Mouse (Mus musculus): ENCODE results near the gene Adamts20.

Gene Adamts20

DNA sequence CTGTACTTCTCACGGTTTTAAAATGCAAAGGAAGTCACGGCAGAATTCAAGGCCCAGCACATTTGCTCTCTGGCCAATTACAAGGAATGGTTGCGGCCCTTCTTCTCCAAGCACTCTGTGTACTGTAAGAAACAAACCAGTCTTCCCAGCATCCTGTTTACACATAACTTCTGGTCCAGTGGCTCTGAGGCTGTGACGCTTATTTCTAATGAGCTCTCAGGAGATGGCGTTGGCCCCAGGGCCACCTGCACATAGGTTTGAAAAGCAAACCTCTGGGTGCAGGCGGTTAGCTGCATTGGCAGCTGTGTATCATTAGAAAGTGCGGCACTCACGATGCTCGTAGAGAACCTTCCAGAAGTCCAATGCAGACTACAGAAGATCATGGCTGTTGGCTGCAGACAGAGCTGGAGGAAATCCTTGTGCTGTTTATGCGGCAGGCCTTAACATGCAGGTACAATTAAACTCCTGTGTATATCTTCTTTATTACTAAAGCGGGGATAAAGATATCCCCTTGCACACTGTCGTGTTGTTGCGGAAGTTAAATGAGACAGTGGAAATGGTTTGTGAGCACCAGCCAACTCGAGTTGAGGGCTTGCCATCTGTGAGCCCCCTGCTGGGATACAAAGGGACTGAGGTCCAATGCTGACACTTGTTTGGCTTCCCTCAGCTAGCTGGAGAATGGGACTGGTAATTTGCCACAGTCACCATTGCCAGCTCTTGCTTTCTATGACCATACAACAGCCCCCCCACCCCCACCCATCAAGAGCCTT is 210.9 kb downstream of the Adamts20 start:
- no peak for DNase-seq (ENCODE audit: low read depth in 2 of 2, low spot score in 2 of 2)

DNA sequence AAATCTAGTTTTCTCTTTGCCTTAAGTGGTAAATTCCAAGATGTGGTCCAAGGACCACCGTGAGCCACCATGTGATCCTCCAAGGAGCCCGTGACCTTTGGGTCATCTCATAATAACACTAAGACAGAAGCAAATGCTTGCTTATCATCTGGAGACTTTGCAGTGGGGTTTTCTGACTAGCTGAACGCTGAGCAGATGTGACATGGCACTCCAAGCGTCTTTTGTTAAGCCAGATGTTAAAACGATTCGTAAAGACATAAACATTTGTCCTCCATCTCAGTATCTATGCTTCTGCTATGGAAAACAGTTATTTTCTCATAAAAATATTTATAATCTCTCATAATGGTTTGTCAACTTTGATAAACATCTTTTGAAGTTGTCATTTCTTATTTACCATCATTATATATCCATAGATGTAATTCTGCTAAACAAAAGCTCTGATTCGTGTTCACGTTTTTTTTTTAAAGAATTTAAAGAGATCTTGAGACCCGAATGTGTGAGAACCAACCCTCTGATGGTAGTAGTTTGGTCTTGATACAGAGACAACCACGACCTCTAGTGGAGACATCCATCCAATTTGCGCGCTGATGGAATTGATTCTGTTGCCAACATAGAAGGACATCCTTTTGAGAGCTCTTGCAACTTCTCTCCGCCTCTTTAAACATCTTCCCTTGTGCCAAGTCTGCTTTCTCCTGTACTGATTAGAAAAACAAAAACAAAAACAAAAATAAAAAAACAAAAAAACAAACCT is 212.1 kb downstream of the Adamts20 start:
- DNase-seq (ENCODE audit: low read depth in 2 of 2, low spot score in 2 of 2), result peak in 1 of 2 experiments; percentile 33

DNA sequence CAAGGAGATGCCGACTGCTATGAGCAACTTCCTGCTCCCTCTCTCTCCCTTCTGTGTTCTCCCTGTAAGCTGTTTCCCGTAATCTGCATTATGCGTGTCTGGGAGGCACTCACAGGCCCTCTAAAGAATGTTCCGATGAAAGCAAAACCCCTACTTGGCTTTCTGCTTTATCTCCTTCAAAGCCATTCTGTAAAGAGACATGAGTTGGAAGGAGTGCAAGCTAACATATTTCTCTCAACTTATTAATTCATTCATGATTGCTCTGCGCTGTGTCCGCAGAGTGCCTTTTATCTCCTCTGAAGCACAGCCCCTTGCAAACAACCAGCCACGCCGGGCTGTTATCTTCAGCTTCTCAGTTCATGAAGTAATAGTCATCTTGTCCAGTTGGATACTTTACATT is 215.5 kb downstream of the Adamts20 start:
- DNase-seq (ENCODE audit: low read depth in 2 of 2, low spot score in 2 of 2), result no peak

DNA sequence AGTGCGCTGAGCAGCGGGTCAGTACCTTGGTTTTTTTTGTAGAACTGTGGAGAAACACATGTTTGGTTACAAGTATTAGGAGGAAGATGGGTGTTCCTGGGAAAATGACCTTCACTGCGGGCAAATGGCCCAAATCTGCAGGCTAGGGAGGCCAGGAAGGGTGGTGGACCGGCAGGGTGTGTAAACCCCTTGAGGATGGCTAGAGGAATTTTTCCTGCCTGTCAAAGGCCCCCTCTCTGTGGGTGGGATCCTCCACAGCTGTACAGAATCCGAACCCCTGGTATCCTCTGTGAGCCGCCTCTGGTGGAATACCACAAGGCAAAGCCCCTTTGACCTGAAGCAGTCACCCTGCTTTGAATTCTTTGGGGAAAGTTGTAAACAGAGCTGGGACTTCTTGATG is 216.8 kb downstream of the Adamts20 start:
- DNase-seq (ENCODE audit: low read depth in 2 of 2, low spot score in 2 of 2), result no peak

DNA sequence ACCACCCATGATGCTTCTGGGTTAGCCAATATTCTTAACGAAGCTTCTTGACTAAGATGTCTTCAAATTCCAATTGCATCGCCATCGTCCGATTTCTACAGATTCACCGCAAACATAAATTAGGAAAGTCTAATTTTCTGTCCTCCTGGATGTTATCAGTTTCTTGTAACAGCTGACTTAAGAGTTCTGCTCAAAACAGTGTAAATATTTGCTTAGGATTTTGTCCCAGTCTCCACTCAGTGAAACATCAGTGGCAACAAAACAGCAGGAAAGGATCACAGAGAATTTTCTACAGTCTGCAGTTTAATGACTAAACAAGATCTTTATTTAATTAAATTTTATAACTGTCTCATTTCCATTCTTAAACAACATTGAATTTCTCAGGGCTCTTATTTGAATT is 218.5 kb downstream of the Adamts20 start:
- no peak for DNase-seq (ENCODE audit: low read depth in 2 of 2, low spot score in 2 of 2)

DNA sequence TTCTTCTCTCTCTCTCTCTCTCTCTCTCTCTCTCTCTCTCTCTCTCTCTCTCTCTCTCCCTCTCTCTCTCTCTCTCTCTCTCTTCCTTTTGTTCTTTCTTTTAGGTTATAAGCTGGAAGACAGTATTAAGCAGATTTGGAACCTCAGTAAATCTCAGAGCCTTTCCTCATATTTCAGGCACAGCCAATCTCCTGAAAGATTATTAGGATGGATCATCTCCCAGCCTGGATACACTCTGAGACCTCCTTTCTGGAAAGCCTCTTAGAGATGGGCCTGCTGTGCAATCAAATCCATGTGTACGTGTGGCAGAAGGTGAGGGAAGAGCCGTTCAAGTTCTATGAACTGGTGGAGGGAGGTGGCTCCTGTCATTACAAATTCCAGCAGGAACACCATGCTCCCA is 220.9 kb downstream of the Adamts20 start:
- DNase-seq (ENCODE audit: low read depth in 2 of 2, low spot score in 2 of 2), result no peak

DNA sequence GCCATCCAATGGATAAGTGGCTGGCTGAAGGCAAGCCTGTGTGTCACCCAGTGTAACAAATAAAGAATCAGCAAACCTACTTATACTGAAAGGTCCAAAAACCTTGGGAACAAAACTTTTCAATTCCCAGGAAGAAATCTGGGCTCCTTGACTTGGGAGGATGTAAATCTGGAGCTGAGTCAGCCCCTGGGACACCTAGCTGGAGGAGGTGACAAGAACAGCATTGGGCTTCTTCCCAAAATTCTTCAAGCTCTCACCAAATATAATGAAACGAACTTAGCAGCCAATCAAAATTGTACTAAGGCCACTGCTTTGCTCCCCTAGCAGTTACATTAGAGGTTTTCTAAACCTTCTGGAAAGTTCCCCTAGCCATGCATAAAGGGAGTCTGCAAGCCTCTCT is 223.1 kb downstream of the Adamts20 start:
- no peak for DNase-seq (ENCODE audit: low read depth in 2 of 2, low spot score in 2 of 2)

DNA sequence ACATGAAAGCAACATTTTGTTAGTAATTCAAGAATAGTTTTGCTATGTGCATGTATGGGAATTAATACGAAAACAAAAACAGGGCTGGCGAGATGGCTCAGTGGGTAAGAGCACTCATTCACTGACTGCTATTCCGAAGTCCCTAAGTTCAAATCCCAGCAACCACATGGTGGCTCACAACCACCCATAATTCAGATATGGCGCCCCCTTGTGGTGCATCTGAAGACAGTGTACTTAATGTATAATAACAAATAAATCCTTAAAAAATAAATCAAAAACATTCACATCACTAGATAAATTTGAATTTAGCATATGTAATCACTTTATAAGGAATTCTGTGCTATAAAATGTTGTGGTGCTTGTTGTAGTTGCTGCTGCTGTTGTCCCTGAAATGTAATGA is 225.6 kb downstream of the Adamts20 start:
- peak; percentile 22 to 30 for DNase-seq (ENCODE audit: low read depth in 2 of 2, low spot score in 2 of 2)

DNA sequence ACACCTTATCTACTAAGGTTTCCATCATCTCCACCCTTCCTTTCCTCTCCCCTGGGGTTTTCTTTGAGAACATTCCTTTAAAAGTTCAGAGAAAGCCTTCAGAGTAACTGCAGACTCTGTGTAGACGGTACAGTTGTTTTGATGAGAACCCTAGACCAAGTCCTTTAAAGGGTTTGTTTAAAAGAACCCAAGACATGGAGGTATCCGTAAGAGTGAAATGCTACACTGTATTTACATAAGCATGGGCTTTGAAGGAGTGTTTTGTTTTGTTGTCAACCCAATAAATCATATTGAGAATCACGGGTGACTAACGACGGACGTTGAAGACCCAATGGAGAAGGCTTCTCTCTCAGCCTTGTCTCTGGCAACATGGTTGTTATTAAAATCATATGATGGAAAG is 226.1 kb downstream of the Adamts20 start:
- no peak for DNase-seq (ENCODE audit: low read depth in 2 of 2, low spot score in 2 of 2)

DNA sequence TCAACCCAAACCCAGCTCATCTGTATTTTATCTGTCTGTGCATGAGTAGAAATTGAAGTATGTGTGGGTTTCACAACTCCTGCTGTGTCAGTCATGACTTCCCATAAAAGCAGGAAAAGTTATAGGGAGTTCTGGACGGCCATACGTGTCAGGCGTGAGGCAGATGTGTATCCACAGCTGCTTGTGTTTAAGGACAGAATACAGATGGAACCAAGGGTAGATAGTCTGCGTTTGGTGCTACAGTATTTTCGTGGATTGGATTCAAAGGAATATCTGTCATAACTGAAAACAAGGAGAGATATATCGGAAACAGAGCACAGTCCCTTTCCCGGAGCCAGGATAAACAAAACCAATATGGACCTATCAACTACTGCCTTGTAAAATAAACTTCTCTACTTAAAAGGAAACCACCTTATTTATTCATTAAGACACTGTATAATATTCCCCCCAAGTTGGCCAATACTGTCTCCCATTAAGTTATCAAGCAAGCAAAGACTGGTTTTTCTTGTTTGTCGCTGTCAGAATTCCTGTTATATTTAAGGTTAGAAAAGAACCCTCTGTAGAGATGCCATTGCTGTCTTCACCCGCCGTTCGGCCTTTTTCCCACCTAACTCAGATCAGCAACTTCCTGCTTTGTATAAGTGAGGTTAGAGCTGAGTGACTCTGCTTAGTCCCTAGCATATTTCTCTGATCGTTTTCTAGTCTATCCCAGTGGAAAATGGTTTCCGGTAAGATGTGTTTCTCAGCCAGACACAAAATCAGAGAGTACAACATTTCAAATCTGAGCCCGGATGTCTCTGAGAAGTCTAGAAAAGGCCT is 227.0 kb downstream of the Adamts20 start:
- DNase-seq (ENCODE audit: low read depth in 2 of 2, low spot score in 2 of 2), result no peak

DNA sequence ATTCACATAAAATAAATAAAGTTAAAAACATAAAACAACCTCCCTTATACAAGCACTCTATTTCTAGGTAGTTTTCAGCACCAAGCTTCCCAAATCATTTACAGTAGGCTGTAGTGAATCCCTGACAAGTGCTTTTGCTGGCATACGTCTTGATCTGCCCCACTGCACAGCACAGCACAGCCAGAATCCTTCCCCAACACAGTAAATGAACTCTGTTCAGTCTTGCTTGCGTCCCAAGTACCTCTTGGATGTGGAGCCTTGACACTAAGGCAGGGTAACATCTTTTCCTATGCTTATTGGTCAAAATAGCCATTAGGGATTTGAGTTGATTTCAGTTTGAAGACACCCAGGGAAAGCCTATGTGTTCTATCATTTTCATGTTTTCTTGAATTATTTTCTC is 228.5 kb downstream of the Adamts20 start:
- DNase-seq (ENCODE audit: low read depth in 2 of 2, low spot score in 2 of 2), result no peak

DNA sequence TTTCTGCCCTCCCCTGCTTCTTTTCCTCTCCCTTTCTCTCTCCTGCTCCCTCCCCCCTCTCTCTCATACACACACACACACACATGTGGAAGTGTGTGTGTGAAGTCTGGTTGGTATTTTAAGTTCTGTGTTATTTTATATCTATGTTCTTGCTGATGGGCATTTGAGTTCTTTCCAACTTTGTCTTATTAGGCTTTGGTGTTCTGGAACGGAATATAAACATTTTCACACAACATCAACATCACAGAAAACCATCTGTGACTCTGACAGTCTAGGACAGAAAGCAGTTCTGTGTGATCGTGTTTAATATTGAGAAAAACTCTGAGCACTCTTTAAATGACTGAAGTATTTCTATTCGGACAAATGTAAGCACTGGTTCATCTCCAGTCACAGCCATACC is 229.1 kb downstream of the Adamts20 start:
- no peak for DNase-seq (ENCODE audit: low read depth in 2 of 2, low spot score in 2 of 2)

DNA sequence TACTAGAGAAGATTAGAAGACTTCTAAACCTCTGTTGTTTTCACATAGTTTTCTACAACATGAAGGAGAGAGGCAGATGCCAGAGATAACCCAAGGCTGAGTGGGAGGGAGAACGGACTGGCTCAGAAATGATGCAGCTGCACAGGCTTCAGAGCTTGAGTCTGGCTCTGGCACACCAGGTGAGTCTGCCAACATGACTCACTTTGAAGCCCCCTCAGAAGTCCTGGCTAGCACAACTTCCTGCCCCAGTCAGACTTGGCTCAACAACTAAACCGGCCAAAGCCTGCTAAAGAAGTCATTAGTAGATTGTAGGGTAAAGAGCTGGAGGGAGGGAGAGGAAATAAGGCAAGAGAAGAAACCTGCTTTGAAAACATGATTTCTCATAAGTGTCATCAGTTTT is 230.0 kb downstream of the Adamts20 start:
- no peak for DNase-seq (ENCODE audit: low read depth in 2 of 2, low spot score in 2 of 2)

DNA sequence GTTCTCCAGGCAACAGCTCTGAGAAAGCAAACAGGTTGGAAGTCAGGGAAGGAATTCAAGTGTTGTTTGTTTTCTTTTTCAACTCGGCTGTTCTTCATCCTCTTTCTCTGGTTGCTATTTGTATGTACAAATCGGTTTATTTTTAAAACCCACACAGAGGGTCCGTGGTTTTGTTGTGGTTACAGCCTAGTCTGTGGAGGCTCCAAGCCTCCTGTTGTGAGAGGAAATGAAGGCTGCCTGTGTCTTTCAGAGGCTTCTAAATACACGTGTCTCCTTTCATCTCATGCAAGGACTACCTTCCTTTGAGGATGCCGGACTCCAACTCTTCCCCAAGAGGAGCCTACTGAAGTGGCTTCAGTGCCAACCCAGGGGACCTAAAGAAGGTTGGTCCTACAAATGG is 234.0 kb downstream of the Adamts20 start:
- peak in 1 of 2 experiments; percentile 15 for DNase-seq (ENCODE audit: low read depth in 2 of 2, low spot score in 2 of 2)

DNA sequence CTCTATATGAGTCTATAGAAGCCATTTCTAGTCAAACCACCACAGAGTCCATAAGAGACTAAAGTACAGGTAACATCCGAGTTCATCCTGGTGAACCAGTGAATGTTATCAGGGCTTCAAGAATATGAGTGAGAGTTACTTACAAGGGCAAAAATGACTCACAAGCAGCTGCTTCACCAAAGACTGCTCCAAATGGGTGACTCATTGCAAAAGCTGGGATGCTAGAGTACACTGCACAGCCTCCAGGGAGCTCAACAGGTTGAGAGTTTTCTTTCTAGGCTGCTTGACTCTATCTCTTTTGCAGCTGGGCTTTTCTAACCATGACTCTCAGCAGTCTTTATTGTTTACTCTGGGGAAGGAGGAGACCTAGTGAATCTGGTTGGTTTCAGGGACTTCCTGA is 237.8 kb downstream of the Adamts20 start:
- no peak for DNase-seq (ENCODE audit: low read depth in 2 of 2, low spot score in 2 of 2)

DNA sequence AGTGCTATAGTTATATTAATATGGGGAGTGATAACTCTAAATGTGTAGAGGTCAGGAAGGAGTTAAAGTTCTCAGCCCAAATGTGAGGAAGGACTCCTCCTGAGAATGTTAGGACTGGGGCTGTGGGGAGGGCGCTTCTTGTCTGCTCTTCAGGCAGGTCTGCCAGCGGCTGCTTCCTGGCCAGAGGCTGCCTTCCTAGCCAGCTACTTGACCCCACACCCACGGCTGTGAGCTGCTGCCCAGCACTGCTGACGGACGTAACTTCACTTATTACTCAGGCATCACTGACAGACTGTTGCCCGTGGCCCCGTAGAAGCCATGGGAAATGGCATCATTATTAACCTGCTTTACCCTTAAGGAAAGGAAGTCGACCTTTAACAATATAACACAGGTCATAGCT is 242.1 kb downstream of the Adamts20 start:
- DNase-seq (ENCODE audit: low read depth in 2 of 2, low spot score in 2 of 2), result no peak

DNA sequence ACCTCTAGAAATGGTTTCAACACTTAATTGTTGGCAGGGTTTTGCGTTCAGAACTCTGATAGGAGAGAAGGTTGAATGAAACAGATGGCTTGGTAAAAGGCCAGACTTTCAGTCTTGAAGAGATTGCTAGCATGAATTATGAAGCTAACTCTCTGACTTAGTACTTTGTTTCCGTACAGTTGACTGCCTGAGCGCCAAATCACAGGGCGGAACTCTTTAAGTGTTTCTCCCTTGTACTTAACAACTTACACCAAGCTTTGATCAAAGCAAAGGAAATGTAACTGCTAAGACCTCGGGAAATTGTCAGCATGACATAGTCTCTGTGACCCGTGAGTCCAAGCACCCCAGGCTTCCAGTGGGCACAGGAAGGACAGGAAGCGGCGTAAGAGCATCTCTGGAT is 244.5 kb downstream of the Adamts20 start:
- DNase-seq (ENCODE audit: low read depth in 2 of 2, low spot score in 2 of 2), result no peak
